Mouse (Mus musculus) hematopoietic stem cell, adult 5-6 weeks (primary cell): ENCODE data around the gene Celf1. TPM values are rescaled to one million over a fixed set of nuclear protein-coding genes. Genes with fewer than 3 reads are reported as not detected.
"Not testable (repeated sequence)": the region's sequence is repeated elsewhere in the genome, so short reads cannot be mapped to it uniquely, and the experiment has no call there.

Experiments
- ATAC-seq, 2 experiments: fragments of 125-278 bp in 1 of 2; replicated peaks in 1 of 2; 2 replicates each; pipeline ENCODE4 v1.8.0; 2016 to 2017; ENCODE audit warnings: inconsistent platforms in 2 of 2, mild to moderate bottlenecking in 2 of 2, moderate number of reproducible peaks in 2 of 2, low read depth in 1 of 2, moderate TSS enrichment in 1 of 2; ENCODE audit not compliant: low FRiP score in 2 of 2, poor library complexity in 2 of 2, severe bottlenecking in 2 of 2, insufficient read depth in 1 of 2, low TSS enrichment in 1 of 2
- total RNA-seq: library from RNA; stranded (forward); fragments of 172-1452, 232-1000 nt; gene quantifications from 2 replicates; pipeline ENCODE4 v1.2.3, GENCODE M21; 2017

Celf1 gene
- total RNA-seq, 1 experiment from 2014 or later: 53.8 TPM

DNA sequence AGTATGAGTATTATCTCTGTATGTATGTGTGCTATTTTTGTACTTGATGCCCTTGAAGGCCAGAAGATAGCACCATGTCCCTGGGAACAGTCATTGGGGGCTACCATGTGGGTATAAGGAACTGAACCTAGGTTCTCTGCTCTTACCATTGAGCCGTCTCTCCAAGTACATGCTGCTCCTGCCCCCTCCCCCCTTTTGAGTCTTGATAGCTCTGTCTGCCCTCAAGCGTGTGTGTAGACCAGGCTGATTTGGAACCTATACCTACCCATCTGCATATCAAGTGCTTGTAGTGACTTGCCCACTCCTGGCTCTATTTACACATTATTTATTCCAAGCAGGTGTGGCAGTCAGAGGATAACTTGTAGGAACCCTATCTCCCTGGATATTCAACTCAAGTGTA lies 36.4 kb downstream of the Celf1 start:
- ATAC-seq: no peak

DNA sequence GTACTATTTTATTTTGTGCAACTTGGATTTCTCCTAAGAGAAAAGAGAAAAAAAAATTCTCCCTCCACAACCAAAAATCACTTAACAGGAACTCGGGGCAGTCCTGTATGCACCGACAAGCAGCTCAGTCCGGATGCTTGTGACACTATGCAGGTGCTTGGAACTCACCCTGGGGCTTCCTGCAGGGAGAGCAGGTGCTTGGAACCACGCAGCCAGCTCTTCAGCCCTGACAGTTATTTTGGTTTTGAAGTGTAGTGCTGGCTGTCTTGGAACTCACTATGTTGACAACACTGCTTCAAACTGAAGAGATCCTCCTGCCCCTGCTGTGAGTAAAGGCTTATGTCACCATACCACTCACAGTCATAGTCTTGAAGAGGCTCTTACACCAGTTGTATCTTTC lies 37.1 kb downstream of the Celf1 start:
- no peak for ATAC-seq

DNA sequence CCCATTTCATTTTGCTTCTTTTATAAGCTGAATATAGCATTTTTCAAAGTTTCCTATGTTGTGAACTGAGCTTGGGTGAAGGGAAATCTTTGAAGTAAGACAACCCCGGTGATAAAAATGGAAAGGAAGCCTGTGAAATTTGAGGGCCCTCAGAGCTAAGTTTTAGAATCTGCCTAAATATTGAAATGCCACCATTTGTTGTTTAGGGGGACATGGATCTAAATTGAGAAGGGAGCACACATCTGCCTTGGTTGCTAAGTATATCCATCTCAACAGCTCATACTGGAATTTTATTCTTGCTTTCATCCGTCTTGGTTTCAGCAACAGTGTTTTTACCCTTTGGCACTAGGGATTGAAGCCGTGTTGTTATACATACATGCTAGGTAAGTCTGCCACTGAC lies 45.9 kb downstream of the Celf1 start:
- ATAC-seq: no peak

DNA sequence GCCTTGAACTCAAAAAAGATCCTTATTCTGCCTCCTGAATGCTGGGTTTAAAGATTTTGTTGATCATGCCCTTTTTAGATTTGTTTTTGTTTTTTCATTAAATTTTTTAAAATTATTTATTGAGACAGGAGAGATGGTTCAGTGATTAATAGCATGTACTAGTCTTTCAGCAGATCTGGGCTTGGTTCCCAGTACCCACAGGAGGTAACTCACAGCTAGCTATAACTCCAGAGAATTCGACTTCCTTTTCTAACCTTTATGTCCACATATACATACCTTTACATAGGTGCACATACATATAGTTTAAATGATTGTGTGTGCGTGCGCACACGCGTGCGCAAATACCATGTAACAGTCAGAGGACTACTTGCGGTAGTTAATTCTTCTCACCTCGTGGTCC lies 68.4 kb downstream of the Celf1 start:
- ATAC-seq: no peak

DNA sequence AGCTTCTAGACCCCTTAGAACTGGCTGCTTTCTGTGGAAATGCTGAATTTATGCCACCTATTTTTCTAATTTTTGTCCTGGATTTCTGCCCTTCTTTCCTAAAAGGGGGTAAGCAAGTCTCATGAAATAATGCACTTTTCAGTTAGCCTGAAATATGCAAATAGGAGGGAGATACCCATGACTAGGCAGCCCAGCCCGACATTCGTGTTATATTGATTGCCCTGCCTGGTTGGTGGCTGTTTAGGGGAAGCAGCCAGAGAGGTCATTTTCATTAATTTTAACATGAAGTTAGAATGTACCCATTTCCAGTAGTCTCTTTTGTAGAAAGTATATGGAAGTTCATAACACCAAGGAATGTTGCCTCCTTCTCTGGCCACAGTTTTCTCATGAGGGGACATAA lies 73.7 kb downstream of the Celf1 start:
- no peak for ATAC-seq

DNA sequence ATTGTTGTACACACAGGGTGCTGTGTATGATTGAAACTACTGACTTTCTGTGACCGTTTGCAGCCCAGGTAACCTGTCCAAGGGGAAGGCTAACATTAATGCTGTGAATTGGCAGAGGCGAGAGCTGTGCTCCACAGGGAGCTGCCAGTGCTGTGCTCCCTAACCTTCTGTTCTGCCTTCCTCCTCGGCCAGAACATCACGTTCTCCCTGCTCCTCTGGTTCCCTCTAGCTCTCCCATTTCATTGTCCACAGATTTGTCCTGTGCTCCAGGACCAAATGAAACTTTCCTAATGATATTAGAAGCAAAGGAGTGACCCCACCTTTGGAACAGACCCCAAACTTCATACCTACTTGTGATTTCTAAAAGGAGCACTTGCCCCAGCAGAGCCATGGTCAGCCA lies 75.2 kb downstream of the Celf1 start:
- no peak for ATAC-seq

- ATAC-seq: no peak
Observed at GRCm38 (mm10) chr2:91018061-91018788, 78.0 kb downstream of the Celf1 start.

- no peak for ATAC-seq
Observed at GRCm38 (mm10) chr2:91019911-91020310, 79.7 kb downstream of the Celf1 start.

- not testable (repeated sequence) for ATAC-seq
Observed at GRCm38 (mm10) chr2:91022266-91022665, 82.1 kb downstream of the Celf1 start.

DNA sequence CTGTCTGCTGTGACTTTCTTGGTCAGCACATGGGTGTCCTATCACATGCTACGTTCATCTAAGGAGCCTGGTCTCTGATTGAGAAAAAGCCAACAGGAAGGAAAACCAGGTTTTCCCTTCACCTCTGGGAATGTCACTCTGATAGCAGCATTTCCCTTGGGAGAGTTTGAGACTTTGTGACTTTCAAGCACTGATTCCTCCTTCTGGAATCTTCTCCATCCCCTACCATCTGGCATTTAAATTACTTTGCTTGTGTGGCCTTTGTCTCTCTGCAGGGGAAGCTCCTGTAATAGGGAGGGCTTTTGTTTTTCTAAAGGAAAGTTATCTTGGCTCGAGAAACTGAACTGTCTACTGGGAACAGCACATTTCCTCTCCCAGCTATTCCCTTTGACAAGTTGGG lies 82.9 kb downstream of the Celf1 start:
- ATAC-seq: no peak

- no peak for ATAC-seq
Observed at GRCm38 (mm10) chr2:91023956-91024355, 83.8 kb downstream of the Celf1 start.

- ATAC-seq: no peak
Observed at GRCm38 (mm10) chr2:91025081-91025516, 84.9 kb downstream of the Celf1 start.

DNA sequence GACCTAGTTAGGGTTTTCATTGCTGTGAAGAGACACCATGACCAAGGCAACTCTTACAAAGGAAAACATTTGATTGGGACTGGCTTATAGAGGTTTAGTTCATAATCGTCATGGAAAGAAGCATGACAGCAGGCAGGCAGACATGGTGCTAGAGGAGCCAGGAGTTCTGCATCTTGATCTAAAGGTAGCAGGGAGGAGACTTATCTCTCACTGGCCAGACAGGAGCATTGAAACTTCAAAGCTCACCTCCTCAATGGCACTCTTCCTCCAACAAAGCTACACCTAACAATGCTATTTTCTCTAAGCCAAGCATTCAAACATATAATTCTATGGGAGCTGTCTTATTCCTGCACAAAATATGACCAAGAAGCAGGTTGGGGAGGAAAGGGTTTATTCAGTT lies 86.3 kb downstream of the Celf1 start:
- ATAC-seq: no peak

DNA sequence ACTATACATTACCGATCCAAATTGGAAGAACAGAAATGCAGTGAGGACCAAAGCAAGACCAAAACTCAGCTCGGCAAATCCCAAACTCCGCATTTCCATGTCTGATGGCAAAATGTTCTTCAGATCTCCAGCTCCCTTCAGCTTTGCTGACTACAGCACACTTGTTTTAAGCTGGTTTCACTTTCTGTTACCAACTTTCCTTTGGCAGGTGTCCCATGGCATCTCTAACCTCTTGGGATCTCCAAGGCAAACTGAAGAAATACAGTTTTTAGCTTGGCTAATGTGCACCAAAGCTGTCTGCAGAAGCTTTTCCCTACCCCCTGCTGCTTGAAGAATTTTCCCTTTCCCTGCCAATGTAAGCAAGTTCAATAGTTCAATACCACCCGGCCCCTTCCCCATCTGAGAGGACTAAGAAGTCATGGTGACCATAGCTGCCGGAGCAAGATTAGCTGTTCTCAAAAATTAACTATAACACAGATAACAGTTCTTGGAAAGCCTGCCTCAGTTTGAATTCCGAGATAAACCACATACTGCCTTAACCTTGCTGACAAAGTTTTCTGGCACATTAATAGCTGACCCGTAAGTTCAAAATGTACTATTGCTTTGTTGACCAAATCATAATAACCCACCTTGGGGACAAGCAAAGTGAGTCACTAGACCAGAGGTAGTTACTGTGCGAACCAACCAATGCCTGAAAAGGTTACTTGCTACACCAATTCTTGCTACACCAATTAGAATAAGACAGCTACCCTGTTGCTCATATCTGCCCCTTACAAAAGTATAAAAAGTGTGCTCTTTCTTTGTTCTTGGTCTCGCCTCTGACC lies 87.4 kb downstream of the Celf1 start:
- no peak for ATAC-seq

DNA sequence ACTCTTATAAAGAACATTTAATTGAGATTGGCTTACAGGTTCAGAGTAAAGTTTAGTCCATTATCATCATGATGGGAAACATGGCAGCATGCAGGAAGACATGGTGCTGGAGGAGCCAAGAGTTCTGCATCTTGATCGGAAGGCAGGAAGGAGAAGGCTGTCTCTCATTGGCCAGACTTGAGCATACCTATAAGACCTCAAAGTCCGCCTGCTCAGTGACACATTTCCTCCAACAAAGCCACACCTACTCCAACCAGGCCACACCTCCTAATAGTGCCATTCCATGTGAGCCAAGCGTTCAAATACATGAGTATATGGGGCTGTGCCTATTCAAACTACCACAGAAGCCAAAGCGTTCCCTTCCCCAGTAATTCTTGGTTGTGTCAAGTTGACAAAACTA lies 91.0 kb downstream of the Celf1 start:
- no peak for ATAC-seq

- ATAC-seq: peak in 1 of 2 experiments; percentile 37; a peak in 1 of 4 replicates
Observed at GRCm38 (mm10) chr2:91033000-91033399, 92.8 kb downstream of the Celf1 start.

GRCm38 (mm10) chr2:91035385-91035784 lies 95.2 kb downstream of the Celf1 start, which contains the start of gene Rapsn:
Gene Rapsn, plus strand, starts transcription at chr2:91035620.
- no peak for ATAC-seq

- no peak for ATAC-seq
Observed at GRCm38 (mm10) chr2:91041786-91042185, 101.6 kb downstream of the Celf1 start.
